Mouse (Mus musculus) cerebellum, postnatal 25 days (tissue): ENCODE results near the gene Cd1d1.
"Not testable (repeated sequence)": the region's sequence is repeated elsewhere in the genome, so short reads cannot be mapped to it uniquely, and the experiment has no call there.

Source experiments
- DNase-seq, 2 experiments: peaks; one replicate each; pipeline ENCODE4 v3.0.0; 2021; ENCODE audit warnings: mixed read lengths in 2 of 2

Cd1d1 gene

GRCm38 (mm10) chr3:86999415-86999740 lies at the start of gene Cd1d1:
TSS of gene Cd1d1 (minus strand) at chr3:86999441.
- no peak for DNase-seq

GRCm38 (mm10) chr3:87047801-87048200 lies 48.6 kb upstream of the Cd1d1 start:
- no peak for DNase-seq

GRCm38 (mm10) chr3:87041733-87042132 lies 42.5 kb upstream of the Cd1d1 start:
- DNase-seq: no peak

- no peak for DNase-seq
These were observed 39.3 kb upstream of the Cd1d1 start for GRCm38 (mm10) chr3:87038500-87038899.

GRCm38 (mm10) chr3:87034061-87034460 lies 34.8 kb upstream of the Cd1d1 start:
- DNase-seq: no peak

- peak; percentile 71 to 80 for DNase-seq
These were observed 34.1 kb upstream of the Cd1d1 start for GRCm38 (mm10) chr3:87033357-87033756.

GRCm38 (mm10) chr3:87030855-87031254 lies 31.6 kb upstream of the Cd1d1 start:
- DNase-seq: peak; percentile 57 to 79

GRCm38 (mm10) chr3:87017707-87018106 lies 18.5 kb upstream of the Cd1d1 start:
- DNase-seq: no peak

- no peak for DNase-seq
These were observed 17.8 kb upstream of the Cd1d1 start for GRCm38 (mm10) chr3:87017001-87017400.

GRCm38 (mm10) chr3:87015931-87016330 lies 16.7 kb upstream of the Cd1d1 start:
- DNase-seq: no peak

- DNase-seq: not testable (repeated sequence)
These were observed 13.2 kb upstream of the Cd1d1 start for GRCm38 (mm10) chr3:87012406-87012805.

GRCm38 (mm10) chr3:87008281-87008680 lies 9.0 kb upstream of the Cd1d1 start:
- DNase-seq: not testable (repeated sequence)

- no peak for DNase-seq
These were observed 1.4 kb upstream of the Cd1d1 start for GRCm38 (mm10) chr3:87000676-87001075.

GRCm38 (mm10) chr3:87000051-87000450 lies 810 bp upstream of the Cd1d1 start:
- DNase-seq: no peak

GRCm38 (mm10) chr3:86998433-86999414 lies 517 bp downstream of the Cd1d1 start:
- DNase-seq: peak; percentile 53 to 72

- DNase-seq: no peak
These were observed 3.1 kb downstream of the Cd1d1 start for GRCm38 (mm10) chr3:86996111-86996510.

- DNase-seq: no peak
These were observed 3.9 kb downstream of the Cd1d1 start for GRCm38 (mm10) chr3:86995381-86995780.

GRCm38 (mm10) chr3:86986969-86987368 lies 12.3 kb downstream of the Cd1d1 start:
- DNase-seq: not testable (repeated sequence)

GRCm38 (mm10) chr3:86986490-86986889 lies 12.8 kb downstream of the Cd1d1 start:
- no peak for DNase-seq

GRCm38 (mm10) chr3:86983382-86983781 lies 15.9 kb downstream of the Cd1d1 start:
- no peak for DNase-seq

- peak; percentile 59 to 79 for DNase-seq
These were observed 22.7 kb downstream of the Cd1d1 start for GRCm38 (mm10) chr3:86976546-86976945.

GRCm38 (mm10) chr3:86975150-86975549 lies 24.1 kb downstream of the Cd1d1 start:
- DNase-seq: peak in 1 of 2 experiments; percentile 18

- DNase-seq: peak; percentile 77 to 80
These were observed 36.4 kb downstream of the Cd1d1 start for GRCm38 (mm10) chr3:86962665-86963435.

GRCm38 (mm10) chr3:86961395-86961669 lies 37.9 kb downstream of the Cd1d1 start:
- DNase-seq: no peak
